Mouse (Mus musculus): ENCODE results near the gene Sva. TPM values are rescaled to one million over a fixed set of nuclear protein-coding genes. Genes with fewer than 3 reads are reported as not detected.

The Sva gene
- polyA plus RNA-seq (2012; rRNA removed) = not detected in 2 replicates

GRCm38 (mm10) chr6:42038094-42038493 lies at the start of gene Sva:
Gene Sva (plus strand): TSS chr6:42038394.

Other genes starting within 250 kb of the Sva start
- gene Pip, start 190.9 kb upstream of the Sva start, polyA plus RNA-seq (2012; rRNA removed) = not detected in 2 replicates
- not detected in 2 replicates for gene Sval2, start 185.4 kb upstream of the Sva start, polyA plus RNA-seq (2012; rRNA removed)
- gene Sval1, start 86.8 kb upstream of the Sva start, polyA plus RNA-seq (2012; rRNA removed) = not detected in 2 replicates
- gene Sval3, start 70.3 kb upstream of the Sva start, polyA plus RNA-seq (2012; rRNA removed) = not detected in 2 replicates
- not detected in 2 replicates for gene Tas2r139, start 102.5 kb downstream of the Sva start, polyA plus RNA-seq (2012; rRNA removed)
- gene Tas2r144, start 176.9 kb downstream of the Sva start, polyA plus RNA-seq (2012; rRNA removed) = not detected in 2 replicates
- gene Gstk1, start 207.5 kb downstream of the Sva start, polyA plus RNA-seq (2012; rRNA removed) = 8.2 and 10.8 TPM in 2 replicates
- 0.16 and 0.18 TPM in 2 replicates for gene Tmem139, start 223.6 kb downstream of the Sva start, polyA plus RNA-seq (2012; rRNA removed)
- gene Casp2, start 226.6 kb downstream of the Sva start, polyA plus RNA-seq (2012; rRNA removed) = 59.8 and 62.0 TPM in 2 replicates
- 8.6 and 8.9 TPM in 2 replicates for gene Clcn1, start 248.3 kb downstream of the Sva start, polyA plus RNA-seq (2012; rRNA removed)